Mouse (Mus musculus) testis, adult 2 months (tissue): ENCODE data around the gene Tspan31. TPM values are rescaled to one million over a fixed set of nuclear protein-coding genes. Genes with fewer than 3 reads are reported as not detected.

Experiments used
- H3K27ac ChIP-seq: fragments of 200-500 bp; 2 replicates; pipeline ENCODE4 v1.5.1; 2012; ENCODE audit warnings: low read depth, low read length; ENCODE audit not compliant: control insufficient read depth, insufficient read depth
- H3K27me3 ChIP-seq: fragments of 200-500 bp; 2 replicates; pipeline ENCODE4 v1.6.1; 2012; ENCODE audit warnings: mild to moderate bottlenecking, low read length, moderate library complexity; ENCODE audit not compliant: control insufficient read depth, insufficient read depth
- H3K36me3 ChIP-seq: fragments of 200-500 bp; 2 replicates; pipeline ENCODE4 v1.6.1; 2012; ENCODE audit warnings: mild to moderate bottlenecking, low read length; ENCODE audit not compliant: control insufficient read depth, insufficient read depth
- H3K4me1 ChIP-seq: fragments of 200-500 bp; 2 replicates; pipeline ENCODE4 v1.6.1; 2012; ENCODE audit warnings: low read length; ENCODE audit not compliant: control insufficient read depth, insufficient read depth
- H3K4me3 ChIP-seq: fragments of 200-500 bp; 2 replicates; pipeline ENCODE4 v1.5.1; 2012; ENCODE audit warnings: low read depth, mild to moderate bottlenecking, low read length, moderate library complexity, mixed read lengths; ENCODE audit not compliant: control insufficient read depth
- CTCF ChIP-seq: fragments of 200-500 bp; IDR thresholded peaks from 2 replicates; pipeline ENCODE4 v1.5.1; 2012; ENCODE audit warnings: low read depth, mild to moderate bottlenecking, inconsistent platforms, low read length, moderate library complexity; ENCODE audit not compliant: control insufficient read depth, insufficient read depth, insufficient replicate concordance
- POLR2A ChIP-seq: fragments of 200-500 bp; IDR thresholded peaks from 2 replicates; pipeline ENCODE4 v1.6.1; 2012; ENCODE audit warnings: low read depth, mild to moderate bottlenecking, inconsistent platforms, low read length, moderate library complexity; ENCODE audit not compliant: control insufficient read depth
- polyA plus RNA-seq: library from polyadenylated mRNA; depleted of rRNA; stranded (reverse); fragments of >200 nt; gene quantifications from 2 replicates; pipeline ENCODE4 v1.2.3, GENCODE M21; 2012

Gene Tspan31
- polyA plus RNA-seq, 1 experiment, result 16.3 TPM

- no peak overlapping the region for H3K4me3 ChIP-seq
- H3K4me1 ChIP-seq, result peaks cover 12% of the 10 kb centered on the region
- no peak overlapping the region for H3K27ac ChIP-seq
- no peaks in the 10 kb centered on the region for H3K36me3 ChIP-seq
- H3K27me3 ChIP-seq, result no peaks in the 10 kb centered on the region
- TF ChIP-seq CTCF (no peak), POLR2A (no peak)
Measured at GRCm38 (mm10) chr10:127058708-127059107, 11.4 kb downstream of the Tspan31 start.

DNA sequence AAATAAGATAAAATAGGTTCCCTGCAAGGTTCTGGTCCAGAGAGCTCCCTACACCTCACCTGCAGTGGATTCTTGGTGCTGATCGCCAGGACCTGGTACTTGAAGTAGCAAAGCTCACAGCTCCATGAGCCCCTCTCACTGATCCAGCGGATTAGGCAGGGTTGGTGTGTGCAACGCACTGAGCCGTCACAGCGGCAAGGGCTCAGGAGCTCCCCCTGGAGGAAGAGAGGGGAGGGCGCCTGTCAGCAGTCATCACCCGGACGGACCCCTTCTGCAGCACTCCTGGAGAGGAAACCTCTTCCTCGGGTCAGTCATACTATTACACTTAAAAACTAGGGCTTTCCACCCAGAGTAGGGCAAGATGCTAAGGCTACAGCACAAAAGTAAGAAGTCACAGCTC, 11.9 kb downstream of the Tspan31 start:
- peaks cover 12% of the 10 kb centered on the region for H3K4me1 ChIP-seq
- no peak overlapping the region for H3K4me3 ChIP-seq
- H3K27ac ChIP-seq, result no peak overlapping the region
- H3K36me3 ChIP-seq, result no peaks in the 10 kb centered on the region
- TF ChIP-seq CTCF (peak; percentile 94; the same call in 1 of the 2 replicates), POLR2A (no peak)
- H3K27me3 ChIP-seq, result no peaks in the 10 kb centered on the region

- Histone ChIP-seq H3K36me3 (no peaks in the 10 kb centered on the region), H3K4me1 (peaks cover 10% of the 10 kb centered on the region), H3K4me3 (no peak overlapping the region), H3K27me3 (no peaks in the 10 kb centered on the region), H3K27ac (no peak overlapping the region)
- TF ChIP-seq POLR2A, result no peak
- TF ChIP-seq CTCF, result no peak
Measured at GRCm38 (mm10) chr10:127056490-127056889, 13.6 kb downstream of the Tspan31 start.

DNA sequence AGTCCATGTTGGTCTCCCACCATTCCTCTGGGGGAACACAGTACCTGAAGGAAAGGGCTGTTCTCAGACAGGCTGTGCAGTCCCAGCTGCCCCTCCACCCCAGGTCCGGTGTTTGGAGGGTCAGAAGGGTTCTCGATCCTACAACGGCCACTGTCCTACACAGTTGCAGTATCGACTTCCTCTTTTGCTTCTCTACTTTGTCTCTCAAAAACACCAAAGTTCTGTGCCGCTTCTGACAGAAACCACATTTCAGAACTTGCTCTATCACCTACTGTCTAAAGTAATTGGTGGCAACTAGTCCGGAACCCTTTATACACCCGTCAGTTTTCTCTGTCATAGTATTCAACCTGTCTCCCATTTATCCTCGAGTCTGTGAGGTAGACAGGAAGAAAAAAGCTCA, 14.7 kb downstream of the Tspan31 start:
- Histone ChIP-seq H3K36me3 (no peaks in the 10 kb centered on the region), H3K27me3 (no peaks in the 10 kb centered on the region), H3K27ac (no peak overlapping the region), H3K4me1 (peaks cover 8% of the 10 kb centered on the region), H3K4me3 (no peak overlapping the region)
- no peak for TF ChIP-seq CTCF

DNA sequence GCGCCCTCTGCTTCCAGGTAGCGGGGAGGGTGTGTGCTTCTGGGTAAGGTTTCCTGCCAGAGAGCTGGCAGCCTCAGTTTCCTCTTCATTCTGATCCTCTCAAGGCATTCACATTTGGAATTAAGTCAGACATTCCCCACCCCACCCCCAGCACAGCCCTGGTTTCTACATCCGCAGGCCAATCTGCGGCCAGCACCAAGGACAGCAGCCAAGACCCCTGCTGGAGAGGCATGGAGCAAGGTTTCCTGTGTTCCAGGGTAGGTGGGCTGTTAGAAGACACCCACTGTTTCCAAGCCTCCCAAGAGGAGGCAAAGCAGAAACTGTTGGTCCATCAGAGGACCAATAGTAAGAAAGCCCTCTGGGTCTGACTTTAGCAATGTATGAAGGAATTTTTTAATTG, 15.4 kb downstream of the Tspan31 start:
- H3K27ac ChIP-seq, result no peak overlapping the region
- TF ChIP-seq POLR2A (no peak), CTCF (no peak)
- no peak overlapping the region for H3K4me3 ChIP-seq
- no peaks in the 10 kb centered on the region for H3K27me3 ChIP-seq
- peaks cover 8% of the 10 kb centered on the region for H3K4me1 ChIP-seq
- no peaks in the 10 kb centered on the region for H3K36me3 ChIP-seq

GRCm38 (mm10) chr10:127050119-127050474, 20.0 kb downstream of the Tspan31 start:
- H3K27me3 ChIP-seq, result no peaks in the 10 kb centered on the region
- TF ChIP-seq CTCF (no peak), POLR2A (no peak)
- H3K36me3 ChIP-seq, result no peaks in the 10 kb centered on the region
- H3K4me3 ChIP-seq, result no peak overlapping the region
- H3K4me1 ChIP-seq, result peaks cover 11% of the 10 kb centered on the region
- no peak overlapping the region for H3K27ac ChIP-seq

GRCm38 (mm10) chr10:127049395-127050118, 20.5 kb downstream of the Tspan31 start:
- no peak overlapping the region for H3K4me3 ChIP-seq
- no peak overlapping the region for H3K27ac ChIP-seq
- peaks cover 11% of the 10 kb centered on the region for H3K4me1 ChIP-seq
- H3K36me3 ChIP-seq, result no peaks in the 10 kb centered on the region; the same call in 1 of the 2 replicates
- no peaks in the 10 kb centered on the region for H3K27me3 ChIP-seq
- no peak for TF ChIP-seq POLR2A
- TF ChIP-seq CTCF, result no peak
